Mouse (Mus musculus) subcutaneous adipose tissue, adult 2 months (tissue): Measurements from ENCODE around the gene Rex1bd. TPM values are rescaled to one million over a fixed set of nuclear protein-coding genes. Genes with fewer than 3 reads are reported as not detected.

ENCODE experiments used
- polyA plus RNA-seq: library from polyadenylated mRNA; depleted of rRNA; stranded (reverse); fragments of >200 nt; gene quantifications from 2 replicates; pipeline ENCODE4 v1.2.3, GENCODE M21; 2012; ENCODE audit warnings: low replicate concordance; rRNA removed

Gene Rex1bd
- 210 and 310 TPM in 2 replicates for polyA plus RNA-seq

DNA sequence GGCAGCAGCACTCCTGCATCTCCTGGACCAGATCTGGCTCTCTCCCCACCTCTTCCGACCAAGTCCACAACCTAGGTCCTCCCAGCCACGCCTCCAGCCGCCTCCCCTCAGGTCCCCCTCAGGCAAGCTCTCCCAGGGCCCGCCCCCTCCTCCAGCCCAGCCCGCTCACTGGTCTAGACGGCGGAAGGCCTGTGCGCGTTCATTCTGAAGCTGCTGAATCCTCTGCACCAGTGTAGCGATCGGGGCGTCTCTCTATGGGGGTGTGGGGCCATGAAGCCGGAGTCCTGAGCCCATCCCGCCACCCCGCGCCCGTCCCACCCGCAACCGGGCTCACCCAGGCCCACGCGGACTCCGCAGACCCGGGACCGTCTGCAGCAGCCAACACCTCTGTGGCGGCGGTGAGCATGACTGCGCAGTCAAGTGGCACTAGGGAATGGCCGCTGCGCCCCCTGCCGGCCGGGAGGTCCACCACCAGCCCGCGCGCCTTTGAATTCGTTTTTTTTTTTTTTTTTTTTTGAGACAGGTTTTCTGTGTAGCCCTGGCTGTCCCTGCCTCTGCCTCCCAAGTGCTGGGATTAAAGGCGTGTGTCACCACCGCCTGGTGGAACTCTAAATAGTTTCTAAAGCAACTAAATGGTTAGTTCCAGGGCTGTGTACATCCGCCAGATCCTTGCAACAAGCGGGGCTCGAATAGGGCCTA is at the start of gene Rex1bd:
Gene Rex1bd (minus strand): TSS at position 425 of the 699 bp plus-strand sequence.

DNA sequence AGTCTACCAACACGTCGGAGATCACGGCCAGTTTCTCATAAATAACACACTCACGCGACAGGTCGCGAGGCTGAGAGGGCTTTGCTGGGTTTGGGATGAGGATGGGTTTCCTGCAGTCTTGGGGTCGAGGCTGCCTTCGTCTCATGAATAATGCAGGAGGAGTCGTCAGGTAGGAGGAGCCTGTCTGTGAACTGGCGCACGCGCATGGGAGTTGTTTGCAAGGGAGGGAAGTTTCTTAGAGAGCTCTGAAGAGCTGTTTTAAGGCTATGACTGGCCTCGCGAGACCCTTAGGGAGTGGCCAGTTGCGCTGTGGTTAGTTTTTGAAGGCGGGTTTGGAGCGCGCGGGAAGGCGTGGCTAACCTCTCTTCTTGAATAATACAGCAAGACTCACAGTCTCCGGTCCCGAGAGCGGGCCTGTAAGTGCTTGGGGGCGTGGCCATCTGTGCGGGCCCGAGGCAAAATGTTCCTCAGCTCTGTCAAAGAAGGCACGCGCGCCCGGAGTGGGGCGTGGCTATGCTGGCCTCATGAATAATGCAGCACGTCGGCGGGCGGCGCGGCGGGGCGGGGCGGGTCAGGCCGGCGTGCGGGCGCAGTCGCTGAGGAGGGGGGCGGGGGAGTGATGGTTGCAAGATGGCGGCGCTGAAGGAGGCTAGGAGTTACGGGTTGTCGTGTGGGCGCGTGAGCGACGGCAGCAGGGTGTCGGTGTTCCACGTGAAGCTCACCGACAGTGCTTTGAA is 32.7 kb upstream of the Rex1bd start, which contains the start of gene Ell:
Gene Ell (plus strand): TSS at position 381 of the 737 bp plus-strand sequence.

DNA sequence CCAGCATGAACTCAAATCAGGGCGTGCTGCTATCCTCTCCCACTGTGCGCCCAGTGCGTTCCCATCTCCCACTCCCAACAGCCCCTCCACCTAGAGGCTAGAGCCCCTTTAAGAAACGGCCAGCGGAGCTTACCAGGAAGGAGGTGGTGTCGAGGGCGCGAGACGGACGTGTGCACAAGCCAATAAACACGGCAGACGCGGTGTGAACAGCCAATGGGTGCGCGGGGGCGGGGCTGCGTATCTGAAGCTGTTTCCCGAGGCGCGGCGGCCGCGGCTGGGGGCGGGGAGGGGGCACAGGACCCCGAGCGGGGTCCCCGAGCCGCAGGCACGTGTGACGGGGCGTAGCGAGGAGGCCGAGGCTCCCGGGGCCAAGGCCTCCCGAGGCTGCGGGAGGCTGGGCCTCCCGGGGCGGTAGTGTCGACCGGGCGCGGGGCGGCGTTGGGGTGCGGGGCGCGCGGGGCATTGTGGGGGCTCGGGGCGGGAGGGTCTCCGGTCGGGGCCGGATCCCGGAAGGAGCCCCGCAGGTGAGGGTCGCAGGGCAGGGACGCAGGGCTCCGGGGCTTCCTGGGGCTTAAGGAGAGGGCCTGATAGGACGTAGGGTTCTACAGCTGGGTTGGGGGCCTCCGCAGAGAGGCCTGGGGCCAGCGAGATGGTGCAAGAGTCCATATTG is 21.1 kb upstream of the Rex1bd start, which contains the start of the genes Fkbp8 and Kxd1:
Gene Fkbp8 (plus strand): TSS at position 213 of the 670 bp plus-strand sequence.
Gene Kxd1 (minus strand): TSS at position 445 of the 670 bp plus-strand sequence.

DNA sequence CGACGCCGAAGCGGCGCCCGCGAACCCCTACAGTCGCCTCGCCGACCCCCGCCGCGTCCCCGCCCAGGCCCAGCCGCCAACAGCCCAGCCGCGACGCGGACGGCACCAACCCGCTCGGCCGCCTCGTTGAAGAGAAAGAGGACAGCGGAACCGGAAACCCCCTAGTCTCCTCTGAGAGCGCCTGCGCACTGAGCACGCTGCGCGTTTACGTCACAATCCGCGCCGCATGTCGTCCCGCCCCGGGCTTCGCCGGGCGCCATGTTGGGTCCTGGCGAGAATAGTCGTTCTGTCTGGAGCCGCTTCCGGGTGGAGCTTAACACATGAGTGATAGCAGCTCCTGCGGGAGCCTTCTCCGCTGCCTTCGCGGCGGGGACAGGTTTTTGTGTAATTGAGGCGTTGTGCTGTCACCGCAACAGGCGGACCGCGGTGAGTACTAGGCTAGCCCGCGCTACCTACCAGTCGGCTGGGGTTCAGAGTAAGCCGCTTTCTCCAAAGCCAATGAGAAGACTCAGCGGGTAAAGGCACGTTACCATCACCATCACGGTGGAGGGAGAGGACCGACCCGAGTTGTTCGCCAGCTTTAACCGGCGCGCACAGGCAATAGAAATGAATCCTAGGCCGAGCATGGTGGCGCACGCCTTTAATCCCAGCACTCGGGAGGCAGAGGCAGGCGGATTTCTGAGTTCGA is 3.8 kb upstream of the Rex1bd start, which contains the start of gene Uba52:
Gene Uba52 (minus strand): TSS at position 574 of the 688 bp plus-strand sequence.

DNA sequence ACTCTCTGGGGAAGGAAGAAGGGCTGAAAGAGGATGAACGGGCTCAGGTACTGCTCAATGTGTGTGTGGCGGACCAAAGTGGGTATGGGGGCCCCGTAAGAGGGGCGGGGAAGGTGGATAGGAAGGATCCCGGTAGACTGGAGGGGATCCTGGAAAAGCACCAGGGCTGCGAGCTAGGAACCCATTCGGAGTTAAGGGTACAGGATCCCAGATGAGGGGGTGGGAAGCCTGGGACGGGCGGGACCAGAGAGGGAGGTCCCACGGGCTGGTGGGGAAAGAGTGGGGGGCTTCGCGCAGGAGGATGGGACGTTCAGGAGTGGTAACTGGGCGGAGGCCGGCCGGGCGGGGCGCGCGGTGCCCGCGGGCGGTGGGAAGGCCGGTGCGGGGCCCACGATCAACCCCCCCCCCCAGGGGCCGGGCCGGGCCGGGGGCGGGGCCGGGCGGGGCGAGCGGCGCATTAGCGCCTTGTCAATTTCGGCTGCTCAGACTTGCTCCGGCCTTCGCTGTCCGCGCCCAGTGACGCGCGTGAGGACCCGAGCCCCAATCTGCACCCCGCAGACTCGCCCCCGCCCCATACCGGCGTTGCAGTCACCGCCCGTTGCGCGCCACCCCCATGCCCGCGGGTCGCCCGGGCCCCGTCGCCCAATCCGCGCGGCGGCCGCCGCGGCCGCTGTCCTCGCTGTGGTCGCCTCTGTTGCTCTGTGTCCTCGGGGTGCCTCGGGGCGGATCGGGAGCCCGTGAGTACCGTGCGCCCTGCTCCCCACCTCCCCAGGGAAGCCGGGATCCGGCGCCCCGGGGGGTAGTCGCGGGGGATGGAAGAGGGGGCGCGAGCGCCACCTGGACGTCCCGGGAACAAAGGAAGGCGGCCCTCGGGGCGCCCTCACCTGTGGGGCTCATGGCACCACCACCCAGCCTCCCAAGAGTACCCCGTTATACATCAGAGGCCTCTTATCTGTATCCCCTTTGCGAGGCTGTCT is 13.6 kb downstream of the Rex1bd start, which contains the start of gene Crlf1:
Gene Crlf1 (plus strand): TSS at position 495 of the 977 bp plus-strand sequence.

DNA sequence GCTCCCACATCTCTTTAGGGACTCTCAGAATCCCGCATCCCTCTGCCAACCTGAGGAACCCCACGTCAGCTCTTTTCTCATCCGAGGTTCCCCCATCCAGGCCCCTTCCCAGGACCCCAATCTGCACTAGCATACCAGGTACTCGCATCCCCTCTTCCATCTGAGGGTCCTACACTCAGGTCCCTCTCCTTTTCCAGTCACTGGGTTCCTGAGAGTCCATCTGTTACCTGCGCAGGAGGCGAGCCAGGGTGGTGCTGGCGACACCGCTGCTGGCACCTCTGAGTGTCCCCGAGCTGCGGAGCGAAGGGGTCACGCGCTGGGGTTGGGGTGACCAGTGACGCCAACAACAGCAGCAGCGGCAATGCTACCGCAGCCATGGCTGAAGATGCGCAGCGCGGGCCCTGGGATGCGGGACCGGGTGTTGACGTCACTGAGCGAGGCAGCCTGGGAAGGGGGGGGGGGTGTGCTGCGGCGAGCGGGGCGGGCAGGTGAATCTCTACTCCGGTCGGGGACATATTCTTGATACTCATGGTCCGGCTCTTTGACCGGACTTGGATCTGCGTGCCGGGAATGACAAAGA is 19.5 kb downstream of the Rex1bd start, which contains the start of gene Tmem59l:
Gene Tmem59l (minus strand): TSS at position 418 of the 580 bp plus-strand sequence.

DNA sequence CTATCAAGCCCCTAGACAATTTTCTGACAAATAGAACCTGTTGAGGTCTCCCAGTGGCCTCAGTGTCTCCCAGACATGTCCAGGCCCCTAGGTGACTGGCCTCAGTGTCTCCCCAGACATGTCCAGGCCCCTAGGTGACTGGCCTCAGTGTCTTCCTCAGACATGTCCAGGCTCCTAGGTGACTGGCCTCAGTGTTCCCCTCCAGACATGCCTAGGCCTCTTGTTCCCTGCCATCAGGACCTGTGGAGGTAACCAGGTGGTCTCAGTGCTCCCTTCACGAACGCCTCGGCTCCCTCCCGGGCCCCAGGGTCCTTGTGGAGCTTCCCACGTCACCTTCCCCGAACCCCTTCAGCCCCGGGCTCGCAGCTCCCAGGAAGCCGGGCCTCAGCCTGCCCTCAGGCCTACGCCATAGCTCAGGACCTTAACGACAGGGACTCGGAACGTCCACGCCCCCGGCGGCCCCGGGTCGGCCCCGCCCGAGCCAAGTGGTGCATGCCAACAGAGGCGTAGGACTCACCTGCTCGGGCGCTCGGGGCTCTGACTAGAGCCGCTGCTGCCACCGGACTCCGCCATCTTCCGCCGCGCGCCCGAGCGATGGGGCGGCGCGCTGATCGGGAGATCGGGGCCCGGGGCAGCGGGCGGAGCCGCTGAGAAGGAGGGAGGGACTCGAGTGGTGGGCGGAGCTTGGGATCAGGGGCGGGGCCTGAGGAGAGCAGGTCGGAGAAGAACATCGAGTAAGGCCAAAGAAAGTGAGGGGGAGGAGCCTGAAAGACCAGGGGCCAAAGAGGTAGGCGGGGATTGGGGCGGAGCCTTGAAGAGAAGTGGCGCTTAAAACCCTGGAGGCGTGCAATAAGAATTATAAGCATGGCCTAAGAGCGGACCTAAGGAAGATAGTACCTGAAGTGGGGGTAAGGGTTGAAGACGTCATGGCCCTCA is 30.0 kb downstream of the Rex1bd start, which contains the start of gene Klhl26:
Gene Klhl26 (minus strand): TSS at position 636 of the 936 bp plus-strand sequence.

Other genes starting within 250 kb of the Rex1bd start
- gene Homer3, start 223.9 kb downstream of the Rex1bd start, polyA plus RNA-seq: 41.4 and 54.4 TPM in 2 replicates
- gene Ddx49, start 204.3 kb downstream of the Rex1bd start, polyA plus RNA-seq: 39.0 and 64.2 TPM in 2 replicates
- 327 and 352 TPM in 2 replicates for gene Cope, start 204.2 kb downstream of the Rex1bd start, polyA plus RNA-seq
- gene Cers1, start 191.0 kb downstream of the Rex1bd start, polyA plus RNA-seq: 1.3 and 8.5 TPM in 2 replicates
- gene Gdf1, start 176.9 kb downstream of the Rex1bd start, polyA plus RNA-seq: 0.53 and 1.3 TPM in 2 replicates
- gene Upf1, start 153.5 kb downstream of the Rex1bd start, polyA plus RNA-seq: 24.6 and 43.5 TPM in 2 replicates
- gene Comp, start 133.2 kb downstream of the Rex1bd start, polyA plus RNA-seq: 1.2 TPM in 2 replicates
- 13.5 and 36.3 TPM in 2 replicates for gene Crtc1, start 67.2 kb downstream of the Rex1bd start, polyA plus RNA-seq
- 34.4 and 65.1 TPM in 2 replicates for gene Klhl26, start 29.8 kb downstream of the Rex1bd start, polyA plus RNA-seq
- gene Tmem59l, start 19.4 kb downstream of the Rex1bd start, polyA plus RNA-seq: 7.8 TPM in 1 of 2 replicates, not detected in the other
- 2.6 and 5.6 TPM in 2 replicates for gene Crlf1, start 13.6 kb downstream of the Rex1bd start, polyA plus RNA-seq
- gene Uba52, start 4.0 kb upstream of the Rex1bd start, polyA plus RNA-seq: 477 and 704 TPM in 2 replicates
- gene Fkbp8, start 21.0 kb upstream of the Rex1bd start, polyA plus RNA-seq: 427 and 435 TPM in 2 replicates
- gene Kxd1, start 21.2 kb upstream of the Rex1bd start, polyA plus RNA-seq: 103 and 119 TPM in 2 replicates
- gene Ell, start 32.7 kb upstream of the Rex1bd start, polyA plus RNA-seq: 20.7 and 31.8 TPM in 2 replicates
- gene Isyna1, start 87.6 kb upstream of the Rex1bd start, polyA plus RNA-seq: 69.7 and 218 TPM in 2 replicates
- gene Ssbp4, start 102.1 kb upstream of the Rex1bd start, polyA plus RNA-seq: 125 and 281 TPM in 2 replicates
- gene Lrrc25, start 109.4 kb upstream of the Rex1bd start, polyA plus RNA-seq: 10.8 and 19.8 TPM in 2 replicates
- gene Gdf15, start 125.7 kb upstream of the Rex1bd start, polyA plus RNA-seq: 1.6 and 3.3 TPM in 2 replicates
- 37.1 and 48.1 TPM in 2 replicates for gene Pgpep1, start 153.6 kb upstream of the Rex1bd start, polyA plus RNA-seq
- gene Lsm4, start 166.5 kb upstream of the Rex1bd start, polyA plus RNA-seq: 50.4 and 106 TPM in 2 replicates
- gene Jund, start 192.2 kb upstream of the Rex1bd start, polyA plus RNA-seq: 135 and 458 TPM in 2 replicates
- 0.03 TPM in 1 of 2 replicates, not detected in the other for gene Iqcn, start 196.7 kb upstream of the Rex1bd start, polyA plus RNA-seq
- 0.13 TPM in 1 of 2 replicates, not detected in the other for gene Gm3336, start 211.8 kb upstream of the Rex1bd start, polyA plus RNA-seq
- gene Pde4c, start 217.0 kb upstream of the Rex1bd start, polyA plus RNA-seq: 6.5 and 17.1 TPM in 2 replicates
- gene Rab3a, start 247.9 kb upstream of the Rex1bd start, polyA plus RNA-seq: 34.5 and 43.4 TPM in 2 replicates